15 mouse cellular contexts compared by ENCODE assay signal in genomic region chr4:53717546-53717945, GRCm38 (mm10).
"Had no signal": no experiment of that assay in that cellular context is flagged by ENCODE, and none has a peak within 500 bp of the region (broad histone marks: within the 10 kb centered on the region; RNA-seq: fewer than 3 reads in every experiment).

No protein-coding gene starts in this region.

- H3K36me3 ChIP-seq: lung, embryonic 15.5 days had no signal

- H3K9ac ChIP-seq: limb, embryonic 12.5 days; limb, embryonic 15.5 days; liver, embryonic 14.5 days; liver, postnatal 0 days; lung, embryonic 15.5 days had no signal

- H3K4me3 ChIP-seq: limb, embryonic 12.5 days; limb, embryonic 15.5 days; lung, embryonic 15.5 days had no signal

- H3K27me3 ChIP-seq: limb, embryonic 12.5 days; limb, embryonic 15.5 days; lung, embryonic 15.5 days had no signal

- ATAC-seq: liver, postnatal 0 days had no signal

- H3K9me3 ChIP-seq: limb, embryonic 12.5 days; limb, embryonic 15.5 days; lung, embryonic 15.5 days had no signal

- H3K27ac ChIP-seq: limb, embryonic 12.5 days; limb, embryonic 15.5 days; liver, embryonic 14.5 days; lung, embryonic 15.5 days had no signal

- H3K4me2 ChIP-seq: limb, embryonic 12.5 days; limb, embryonic 15.5 days; liver, embryonic 11.5 days; lung, embryonic 15.5 days; midbrain, embryonic 11.5 days had no signal

- DNase-seq: kidney, adult 8-10 months; kidney, postnatal 36 days; left cerebral cortex, postnatal 4 days; liver, postnatal 0 days; lung, postnatal 14 days; lung, postnatal 4 days; midbrain, embryonic 14.5 days; thymus, adult 18-20 months; thymus, postnatal 36 days had no signal
